Mouse (Mus musculus) lung, adult 2 months (tissue): ENCODE data around the gene Gak. TPM values are rescaled to one million over a fixed set of nuclear protein-coding genes. Genes with fewer than 3 reads are reported as not detected.

Experiments
- DNase-seq: peaks from one replicate; pipeline ENCODE4 v3.0.0; 2022
- H3K4me1 ChIP-seq: fragments of 200-500 bp; 2 replicates; pipeline ENCODE4 v1.6.1; 2011; ENCODE audit warnings: low read length; ENCODE audit not compliant: control insufficient read depth, insufficient read depth
- H3K4me3 ChIP-seq: fragments of 200-500 bp; replicated peaks from 2 replicates; pipeline ENCODE3; 2011; ENCODE audit warnings: low read depth, mild to moderate bottlenecking, control low read depth, low read length; ENCODE audit errors: extremely low read depth
- CTCF ChIP-seq: fragments of 200-500 bp; IDR thresholded peaks from 2 replicates; pipeline ENCODE4 v1.5.1; 2011; ENCODE audit warnings: mild to moderate bottlenecking, low read length, control low read depth; ENCODE audit not compliant: insufficient read depth
- POLR2A ChIP-seq: fragments of 200-500 bp; IDR thresholded peaks from 2 replicates; pipeline ENCODE4 v1.6.1; 2011; ENCODE audit warnings: low read depth, mild to moderate bottlenecking, control low read depth, low read length, borderline replicate concordance; ENCODE audit errors: extremely low read depth
- WGBS: fragments of 180-500 bp; shearing (Covaris S2); methylation state at CpG from one replicate; pipeline ENCODE4 v1.1.7; 2018; 5-methylcytosine and 5-hydroxymethylcytosine counted together
- polyA plus RNA-seq: library from polyadenylated mRNA; depleted of rRNA; stranded (reverse); fragments of >200 nt; gene quantifications from 2 replicates; pipeline ENCODE4 v1.2.3, GENCODE M21; 2012

Gene Gak
- polyA plus RNA-seq, 1 experiment = 87.5 TPM

DNA sequence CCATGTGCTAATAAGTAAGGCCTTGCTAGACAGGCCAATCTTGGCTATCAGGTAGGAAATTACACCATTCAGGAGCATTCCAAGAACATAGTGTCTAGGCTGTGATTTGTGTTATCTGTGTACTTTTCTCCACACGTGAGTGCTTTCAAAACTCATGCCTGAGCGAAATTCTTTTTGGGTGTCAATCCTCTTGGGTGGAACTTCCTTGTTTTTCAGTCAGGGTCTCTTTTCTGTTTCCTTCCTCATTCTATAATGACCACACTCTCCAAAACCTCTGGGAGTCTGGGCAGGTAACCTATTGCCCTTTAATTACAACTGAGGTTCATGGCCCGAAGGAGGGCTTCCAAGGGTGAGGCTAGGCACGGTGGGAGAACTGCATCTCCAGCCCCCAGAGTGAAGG, 63.0 kb downstream of the Gak start:
- H3K4me3 ChIP-seq = no peak overlapping the region
- no peak for TF ChIP-seq POLR2A
- TF ChIP-seq CTCF = no peak
- DNase-seq = no peak
- peaks cover 7% of the 10 kb centered on the region for H3K4me1 ChIP-seq
- 67% methylated on average over 4 of the region's 4 CpGs for WGBS

DNA sequence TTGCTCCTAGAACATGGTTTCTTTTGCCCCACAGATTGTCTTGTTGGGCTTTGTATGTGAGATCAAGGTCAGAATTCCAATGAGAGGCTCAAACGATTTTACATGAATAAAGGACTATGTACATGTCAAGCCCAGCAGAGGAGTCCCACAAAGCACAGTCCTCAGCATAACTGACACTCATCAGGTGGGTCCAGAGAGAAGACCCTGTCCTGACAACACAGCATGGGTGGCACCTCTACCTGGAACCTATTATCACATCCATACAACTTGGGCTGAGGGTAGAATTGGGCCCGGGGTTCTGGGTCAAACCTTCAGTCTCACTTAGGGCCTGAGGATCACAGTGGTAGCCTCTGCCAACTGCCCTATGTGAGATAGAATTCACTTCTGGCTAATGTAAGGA, 64.2 kb downstream of the Gak start:
- TF ChIP-seq POLR2A (no peak), CTCF (no peak)
- WGBS = 87% methylated on average over 2 of the region's 2 CpGs
- no peak overlapping the region for H3K4me3 ChIP-seq
- H3K4me1 ChIP-seq = peaks cover 7% of the 10 kb centered on the region
- no peak for DNase-seq

DNA sequence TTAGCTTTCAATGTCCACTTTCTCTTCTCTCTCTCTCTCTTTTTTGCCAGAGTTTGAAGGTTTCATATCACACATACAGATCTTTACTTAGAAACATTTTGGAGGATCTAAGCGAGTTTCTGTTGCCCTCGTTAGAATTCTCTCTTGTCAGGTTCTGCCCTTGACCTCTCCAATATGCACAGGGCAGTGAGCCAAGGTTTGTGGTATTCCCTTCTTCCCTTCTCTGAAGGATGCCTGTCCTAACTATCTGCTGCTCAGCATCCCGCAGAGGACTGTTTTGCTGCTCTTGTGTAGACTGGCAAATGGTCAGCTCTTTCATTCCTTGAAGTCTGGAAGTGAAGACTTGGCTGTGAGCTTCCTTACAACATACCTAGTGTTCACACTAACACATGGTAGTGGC, 65.2 kb downstream of the Gak start:
- Histone ChIP-seq H3K4me3 (no peak overlapping the region), H3K4me1 (peaks cover 7% of the 10 kb centered on the region)
- 70% methylated on average over 3 of the region's 3 CpGs for WGBS
- no peak for TF ChIP-seq CTCF
- TF ChIP-seq POLR2A = no peak
- DNase-seq = no peak

DNA sequence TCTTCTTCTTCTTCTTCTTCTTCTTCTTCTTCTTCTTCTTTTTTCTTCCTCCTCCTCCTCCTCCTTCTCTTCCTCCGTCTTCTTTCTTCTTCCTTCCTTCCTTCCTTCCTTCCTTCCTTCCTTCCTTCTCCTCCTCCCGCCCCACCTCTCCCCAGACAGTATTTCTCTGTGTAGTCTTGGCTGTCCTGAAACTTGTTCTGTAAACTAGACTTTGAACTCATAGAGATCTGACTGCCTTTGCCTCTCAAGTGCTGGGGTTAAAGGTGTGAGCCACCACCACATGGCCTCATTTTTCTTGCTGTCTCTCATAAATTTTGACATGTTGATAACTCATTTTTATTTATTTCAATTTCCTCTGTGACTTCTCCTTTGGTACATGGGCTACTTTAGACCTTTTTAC, 67.1 kb downstream of the Gak start:
- DNase-seq = no peak
- WGBS = 44% methylated on average over 2 of the region's 2 CpGs
- no peak overlapping the region for H3K4me3 ChIP-seq
- TF ChIP-seq CTCF = no peak
- TF ChIP-seq POLR2A = no peak
- H3K4me1 ChIP-seq = peaks cover 3% of the 10 kb centered on the region

GRCm38 (mm10) chr5:108556986-108557385, 72.6 kb downstream of the Gak start:
- no peaks in the 10 kb centered on the region for H3K4me1 ChIP-seq
- WGBS = 71% methylated on average over 4 of the region's 4 CpGs
- no peak overlapping the region for H3K4me3 ChIP-seq
- TF ChIP-seq CTCF = no peak
- no peak for TF ChIP-seq POLR2A
- DNase-seq = no peak

- no peaks in the 10 kb centered on the region for H3K4me1 ChIP-seq
- WGBS = 54% methylated on average over 1 of the region's 1 CpGs
- no peak for DNase-seq
- no peak overlapping the region for H3K4me3 ChIP-seq
- TF ChIP-seq POLR2A (no peak), CTCF (no peak)
These were observed 75.5 kb downstream of the Gak start for GRCm38 (mm10) chr5:108554041-108554440.

DNA sequence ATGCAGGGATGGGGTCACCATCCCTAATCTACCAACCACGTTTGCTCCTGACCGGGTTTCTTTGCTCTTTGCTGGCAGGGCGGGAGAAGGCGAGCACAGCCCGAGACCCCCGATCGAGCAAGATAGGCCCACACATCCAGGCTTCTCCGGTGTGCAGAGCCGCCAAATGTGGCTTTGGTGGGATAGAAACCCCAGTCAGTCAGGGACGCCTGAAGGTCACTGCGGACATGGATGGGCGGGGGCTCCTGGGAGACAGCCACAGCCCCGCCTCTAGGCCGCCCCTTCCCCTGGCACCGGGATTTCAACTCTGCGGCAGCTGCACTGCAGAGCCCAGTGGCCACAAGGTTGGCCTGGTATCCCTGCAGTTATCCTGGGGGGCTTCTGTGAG, 79.4 kb downstream of the Gak start:
- no peak for DNase-seq
- Histone ChIP-seq H3K4me3 (no peak overlapping the region), H3K4me1 (no peaks in the 10 kb centered on the region)
- TF ChIP-seq CTCF (no peak), POLR2A (no peak)
- 5% methylated on average over 16 of the region's 16 CpGs for WGBS

GRCm38 (mm10) chr5:108549489-108550206, 79.9 kb downstream of the Gak start, which contains the start of gene Cplx1:
Cplx1 (minus strand) TSS chr5:108550024.
- H3K4me3 ChIP-seq = no peak within 1 kb of the TSS

DNA sequence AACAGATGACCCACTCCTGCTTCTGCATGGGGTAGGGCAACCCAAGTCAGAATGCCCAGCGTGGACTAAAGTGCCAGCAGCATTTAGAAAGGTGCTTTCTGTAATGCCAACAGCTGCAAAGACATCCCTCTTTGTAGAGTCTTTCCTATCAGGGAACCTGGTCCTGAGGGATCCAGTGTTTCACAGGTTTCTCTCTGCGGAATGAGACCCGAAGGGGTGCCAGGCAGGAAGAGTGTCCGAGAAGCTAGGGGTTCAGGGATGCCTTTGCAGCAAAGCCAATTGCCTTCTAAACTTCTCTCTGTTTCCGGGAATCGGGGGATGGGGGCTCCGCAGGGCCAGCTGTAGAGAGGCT, 80.4 kb downstream of the Gak start:
- no peak for TF ChIP-seq CTCF
- TF ChIP-seq POLR2A = no peak
- WGBS = 15% methylated on average over 7 of the region's 7 CpGs
- DNase-seq = no peak
- H3K4me1 ChIP-seq = no peaks in the 10 kb centered on the region
- H3K4me3 ChIP-seq = no peak overlapping the region

More at GRCm38 (mm10) chr5:108549489-108550206, 79.9 kb downstream of the Gak start, which contains the start of gene Cplx1:
- H3K4me1 ChIP-seq = no peaks in the 10 kb centered on the region
- TF ChIP-seq POLR2A (no peak), CTCF (no peak)
- peak; percentile 31 for DNase-seq
- WGBS = 2% methylated on average over 55 of the region's 56 CpGs

GRCm38 (mm10) chr5:108547636-108548035, 81.9 kb downstream of the Gak start:
- Histone ChIP-seq H3K4me3 (no peak overlapping the region), H3K4me1 (no peaks in the 10 kb centered on the region)
- DNase-seq = no peak
- no peak for TF ChIP-seq CTCF
- TF ChIP-seq POLR2A = no peak
- WGBS = 86% methylated on average over 5 of the region's 5 CpGs
